Mouse (Mus musculus): ENCODE measurements around the gene Colgalt1. TPM values are rescaled to one million over a fixed set of nuclear protein-coding genes. Genes with fewer than 3 reads are reported as not detected.

The Colgalt1 gene
- total RNA-seq, 2 experiments from 2014 or later, result 88.2 to 88.6 TPM

DNA sequence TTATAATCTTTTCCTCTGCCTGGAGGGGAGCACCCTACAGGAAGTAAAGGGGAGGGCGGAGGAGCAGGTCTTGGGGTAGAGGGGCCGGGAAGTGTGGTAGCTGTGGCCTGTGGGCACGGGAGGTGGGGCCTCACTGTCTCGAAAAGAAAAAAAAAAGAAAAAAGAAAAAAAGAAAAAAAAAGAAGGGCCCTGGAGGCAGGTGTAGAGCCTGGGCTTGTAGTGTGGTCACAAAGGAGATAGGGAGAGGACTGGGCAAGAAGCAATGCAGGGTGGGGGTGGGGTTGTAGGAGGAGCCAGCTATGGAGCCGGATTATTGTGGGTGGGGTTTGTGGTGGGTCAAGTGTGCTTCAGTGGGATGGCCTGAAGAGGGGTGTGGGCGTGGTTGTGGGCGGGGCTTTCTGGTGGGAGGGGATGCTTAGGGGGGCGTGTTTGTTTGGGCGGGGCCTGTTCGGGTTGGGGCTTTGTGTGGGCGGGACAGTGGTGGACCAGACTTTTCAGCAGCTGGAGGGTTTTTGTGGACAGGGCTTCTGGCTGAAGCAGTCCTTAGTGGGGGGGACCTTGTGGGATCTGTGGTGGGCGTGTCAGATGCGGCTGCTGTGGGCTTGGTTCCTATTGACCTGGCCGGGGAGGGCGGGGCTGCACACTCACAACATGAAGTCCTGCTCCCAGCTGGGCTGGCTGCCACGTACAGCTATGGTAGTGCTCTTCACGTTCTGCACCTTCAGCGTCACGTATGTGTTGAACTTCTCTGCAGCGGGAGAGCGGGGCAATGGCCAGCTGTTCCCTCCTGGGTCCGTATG lies 54.7 kb downstream of the Colgalt1 start:
- peak; percentile 75 for DNase-seq
- intact Hi-C loops (cut with DNase I), result loop anchor here (10.0 kb wide), 1 partner anchor 101 kb away; the partner anchor contains the start of genes Nxnl1 and Slc27a1

DNA sequence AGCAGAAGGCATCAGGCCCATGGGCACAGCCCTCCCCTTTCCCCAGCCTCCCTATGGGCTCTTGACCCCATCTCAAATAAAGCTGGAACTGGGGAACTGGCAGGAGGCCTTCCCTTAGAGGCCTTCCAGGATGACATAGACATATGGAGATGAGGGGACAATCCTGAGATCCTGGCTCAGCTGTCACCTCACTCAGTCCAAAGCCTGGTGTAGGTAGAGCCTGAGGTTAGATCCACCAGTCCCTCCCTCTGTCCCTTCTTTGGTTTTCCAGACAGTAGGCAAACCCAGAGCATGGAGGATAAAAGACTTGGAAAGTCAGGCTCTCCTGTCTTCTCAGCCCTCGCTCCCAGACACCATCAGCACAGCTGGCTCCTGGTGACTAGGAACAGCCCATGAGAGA lies 56.1 kb downstream of the Colgalt1 start:
- intact Hi-C loops (cut with DNase I), result loop anchor here (10.0 kb wide), 1 partner anchor 102 kb away; the partner anchor contains the start of genes Nxnl1 and Slc27a1
- DNase-seq, result no peak

DNA sequence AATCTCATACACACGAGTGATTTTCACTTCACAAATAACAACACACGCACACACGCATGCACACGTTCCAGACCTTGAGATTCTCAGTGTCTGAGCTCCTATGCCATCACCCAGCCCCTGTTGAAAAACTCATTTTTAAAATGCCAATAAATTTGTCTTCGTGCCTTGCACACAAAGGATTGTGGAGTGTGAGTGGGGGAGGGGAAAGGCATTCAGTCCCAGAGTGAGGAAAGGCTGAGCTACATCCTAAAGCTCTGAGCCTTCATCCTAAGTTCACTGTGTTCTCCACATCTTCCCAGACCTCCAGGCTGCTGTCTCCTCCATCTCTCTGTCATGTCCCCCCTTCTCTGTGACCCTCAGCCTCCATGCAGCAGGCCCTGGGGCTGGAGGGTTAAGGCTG lies 56.5 kb downstream of the Colgalt1 start:
- no peak for DNase-seq
- intact Hi-C loops (cut with DNase I), result loop anchor here (10.0 kb wide), 1 partner anchor 102 kb away; the partner anchor contains the start of genes Nxnl1 and Slc27a1

DNA sequence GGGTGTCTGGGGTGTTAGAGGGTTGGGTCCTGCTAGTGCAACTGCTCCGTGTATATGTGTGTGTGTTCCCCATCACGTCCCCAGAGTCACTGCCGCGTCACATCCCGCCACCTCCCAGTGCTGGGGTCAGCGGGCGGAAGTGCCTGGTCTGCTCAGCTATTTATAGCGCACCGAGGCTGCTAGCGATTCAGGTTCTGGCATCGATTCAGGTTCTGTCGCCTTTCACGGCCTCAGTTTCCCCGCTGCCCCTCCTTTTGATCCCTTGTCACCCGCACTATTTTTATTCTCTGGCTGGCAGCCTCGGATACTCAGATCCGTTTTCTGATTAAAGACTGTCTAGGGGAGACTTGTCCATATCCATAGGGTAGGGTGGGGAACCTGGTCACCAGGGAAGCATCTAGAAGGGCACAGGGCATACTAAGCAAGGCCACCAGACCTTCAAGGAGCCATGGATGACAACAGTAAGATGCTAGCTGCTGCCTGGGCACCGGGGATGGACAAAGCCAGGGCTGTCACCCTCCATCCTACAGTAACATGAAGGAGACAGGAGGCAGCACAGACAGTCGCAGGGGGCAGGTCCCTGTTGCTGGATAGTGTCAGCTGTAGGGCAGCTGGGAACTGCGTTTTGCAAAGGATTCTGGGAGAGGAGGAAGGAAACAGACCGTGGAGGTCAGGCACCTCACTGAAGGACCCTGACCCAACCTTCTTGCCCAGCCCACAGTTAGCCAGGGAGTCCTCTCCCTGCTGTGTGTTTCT lies 57.6 kb downstream of the Colgalt1 start:
- intact Hi-C loops (cut with DNase I), result loop anchor here (10.0 kb wide), 1 partner anchor 104 kb away; the partner anchor contains the start of genes Nxnl1 and Slc27a1
- no peak for DNase-seq

DNA sequence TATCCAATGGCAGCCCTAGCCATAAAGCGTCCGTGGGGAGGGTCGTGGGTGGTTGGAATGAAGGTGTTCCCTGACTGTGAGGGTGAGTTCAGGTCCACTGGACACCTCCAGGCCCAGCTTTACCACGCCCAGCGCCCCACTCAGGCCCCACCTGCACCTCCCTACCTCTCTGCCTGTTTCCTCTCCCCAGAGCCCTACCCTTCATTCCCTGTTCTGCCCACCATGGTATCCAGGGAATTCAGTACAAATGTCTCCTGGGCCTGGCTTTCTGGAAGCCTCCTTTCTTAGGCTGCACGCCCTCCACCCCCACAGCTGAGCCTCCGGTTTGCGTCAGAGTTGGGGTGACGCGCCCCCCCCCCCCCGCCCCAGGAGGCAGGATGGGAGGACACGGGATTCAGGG lies 59.4 kb downstream of the Colgalt1 start:
- intact Hi-C loops (cut with DNase I), result no loop called here
- DNase-seq, result no peak

DNA sequence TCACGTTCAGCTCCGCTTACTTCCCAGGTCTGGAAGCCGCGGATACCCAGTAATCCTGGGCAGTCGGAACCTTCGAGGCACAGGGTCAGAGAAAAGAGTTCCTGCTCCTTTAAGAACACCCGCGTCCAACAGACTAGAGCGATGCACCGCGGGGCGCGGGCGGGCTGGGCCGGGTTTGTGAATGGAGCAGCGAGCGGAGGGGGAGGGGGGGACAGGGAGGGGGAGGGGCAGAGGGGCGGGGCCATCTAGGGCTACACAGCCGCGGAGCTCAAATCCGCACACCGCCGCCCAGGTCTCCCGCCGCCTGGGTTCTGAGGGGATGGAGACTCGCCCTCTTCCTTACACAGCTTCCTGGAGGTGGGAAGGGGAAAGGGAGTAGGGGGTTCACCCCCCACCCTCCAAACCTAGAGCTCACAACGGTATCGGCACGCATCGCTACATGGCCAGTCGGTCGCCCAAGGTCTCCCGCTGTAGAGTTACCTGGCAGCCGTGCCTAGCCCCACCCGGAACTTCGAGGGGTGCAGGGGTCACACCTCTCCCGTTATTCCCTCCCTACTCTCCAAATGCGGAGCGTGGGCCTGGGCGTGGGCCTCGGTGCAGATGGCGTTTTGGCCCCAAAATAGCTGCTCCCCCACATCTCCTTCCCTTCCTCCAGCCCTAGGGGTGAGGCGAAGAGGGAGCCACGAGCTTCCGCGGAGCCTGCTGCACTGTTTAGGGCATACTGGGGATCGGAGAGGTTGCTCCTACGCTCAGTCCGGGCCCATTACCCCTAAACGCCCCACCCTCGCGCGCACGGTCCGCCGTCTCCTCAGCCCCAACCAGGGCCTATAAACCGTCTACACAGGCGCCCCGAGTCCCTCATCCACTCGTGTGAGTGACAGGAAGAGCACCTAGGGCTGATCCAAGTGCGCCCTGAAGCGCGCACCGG lies 60.1 kb downstream of the Colgalt1 start:
- intact Hi-C loops (cut with DNase I), result no loop called here

DNA sequence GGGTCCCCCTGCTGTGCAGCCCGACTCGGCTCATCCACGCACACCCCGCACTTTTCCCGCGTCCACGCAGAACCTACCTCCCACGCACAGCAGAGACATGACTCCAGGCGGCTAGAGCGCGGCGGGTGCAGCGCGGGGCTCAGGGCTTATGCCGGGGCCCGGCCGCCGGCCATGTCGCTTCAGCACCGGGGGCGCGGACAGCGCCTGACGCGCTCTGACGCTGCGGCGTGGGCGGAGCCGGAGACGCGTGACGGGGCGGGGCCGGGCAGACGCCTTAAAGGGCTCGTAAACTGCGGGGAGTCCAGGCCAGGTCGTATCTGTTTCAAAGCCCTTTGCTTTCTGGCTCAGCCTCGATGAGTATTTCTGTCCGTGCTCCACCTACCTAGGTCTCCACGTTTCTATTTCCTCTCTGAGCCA lies 60.8 kb downstream of the Colgalt1 start, which contains the start of gene Unc13a:
Unc13a (minus strand) TSS at position 209 of the 417 bp plus-strand sequence.
- intact Hi-C loops (cut with DNase I), result no loop called here
- peak; percentile 94 for DNase-seq

More for the DNA sequence above, 60.1 kb downstream of the Colgalt1 start:
- peak; percentile 92 for DNase-seq

DNA sequence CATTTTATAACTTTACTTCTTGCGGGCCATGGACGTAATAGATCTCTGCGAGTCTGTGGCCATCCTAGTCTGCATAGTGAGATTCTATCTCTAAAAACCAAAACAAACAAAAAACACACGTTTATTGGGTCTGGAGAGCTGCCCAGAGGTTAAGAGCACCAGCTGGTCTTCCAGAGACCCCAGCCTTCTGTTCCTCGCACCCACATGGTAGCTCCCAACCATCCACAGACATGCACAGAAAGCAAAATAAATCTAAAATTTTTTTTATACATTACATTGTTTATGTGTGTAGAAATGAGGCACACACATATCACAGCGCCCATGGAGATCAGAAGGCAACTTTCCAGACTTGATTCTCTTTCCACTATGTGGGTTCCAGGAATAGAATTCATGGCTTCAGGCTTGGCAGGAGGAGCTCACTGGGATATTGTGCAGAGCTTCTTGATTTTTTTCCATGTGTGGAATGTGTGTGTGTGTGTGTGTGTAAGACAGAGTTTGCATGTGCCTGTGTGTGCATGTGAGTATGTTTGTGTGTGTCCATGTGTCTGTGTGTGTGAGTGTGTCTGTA lies 61.5 kb downstream of the Colgalt1 start:
- intact Hi-C loops (cut with DNase I), result no loop called here
- no peak for DNase-seq

DNA sequence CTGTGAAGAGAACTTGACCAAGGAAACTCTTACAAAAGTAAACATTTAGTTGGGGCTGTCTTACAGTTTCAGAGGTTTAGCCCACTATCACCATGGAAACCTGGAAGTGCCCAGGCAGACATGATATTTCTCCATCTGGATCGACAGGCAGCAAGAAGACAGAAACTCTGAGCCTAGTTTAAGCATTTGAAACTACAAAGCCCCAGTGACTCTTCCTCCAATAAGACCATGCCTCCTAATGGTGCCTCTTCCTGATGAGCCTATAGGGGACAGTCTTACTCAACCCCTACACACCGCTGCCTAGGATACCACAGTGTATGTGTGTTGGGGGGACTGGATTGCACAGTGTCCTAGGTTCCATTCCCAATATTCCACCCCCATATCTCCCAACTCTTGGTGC lies 63.3 kb downstream of the Colgalt1 start:
- intact Hi-C loops (cut with DNase I), result no loop called here
- no peak for DNase-seq

Small RNA genes within 50 kb of the gene (microRNA-seq; reads per million reads assigned to microRNA genes)
- 20.5 reads per million, percentile 36 among the genes with 10 or more reads in this experiment for gene Mir6769b

Other genes starting within 250 kb of the Colgalt1 start
- gene Use1, start 244.2 kb upstream of the Colgalt1 start, total RNA-seq (2021), result 100 to 1,000 TPM; 116 to 117 TPM
- 10 to 100 TPM; 17.9 to 18.5 TPM for gene Ocel1, start 239.7 kb upstream of the Colgalt1 start, total RNA-seq (2021)
- 10 to 100 TPM; 32.2 to 33.1 TPM for gene Nr2f6, start 229.0 kb upstream of the Colgalt1 start, total RNA-seq (2021)
- gene Ushbp1, start 215.2 kb upstream of the Colgalt1 start, total RNA-seq (2021), result 1 to 10 TPM; 6.5 TPM
- 10 to 100 TPM; 75.8 to 88.0 TPM for gene Babam1, start 214.1 kb upstream of the Colgalt1 start, total RNA-seq (2021)
- 1 to 10 TPM; 2.3 to 3.2 TPM for gene Ankle1, start 205.0 kb upstream of the Colgalt1 start, total RNA-seq (2021)
- 100 to 1,000 TPM; 113 to 121 TPM for gene Abhd8, start 147.3 kb upstream of the Colgalt1 start, total RNA-seq (2021)
- 10 to 100 TPM; 71.3 to 73.7 TPM for gene Mrpl34, start 146.0 kb upstream of the Colgalt1 start, total RNA-seq (2021)
- gene Dda1, start 141.8 kb upstream of the Colgalt1 start, total RNA-seq (2021), result 100 to 1,000 TPM; 135 to 139 TPM
- gene Ano8, start 125.0 kb upstream of the Colgalt1 start, total RNA-seq (2021), result 10 to 100 TPM; 88.0 to 91.9 TPM
- 10 to 100 TPM; 23.0 to 24.1 TPM for gene Gtpbp3, start 122.9 kb upstream of the Colgalt1 start, total RNA-seq (2021)
- 1 to 10 TPM; 6.2 to 7.3 TPM for gene Plvap, start 99.2 kb upstream of the Colgalt1 start, total RNA-seq (2021)
- not detected for gene Ccdc194, start 85.3 kb upstream of the Colgalt1 start, total RNA-seq (2021)
- gene Bst2, start 73.5 kb upstream of the Colgalt1 start, total RNA-seq (2021), result 1 to 10 TPM; 3.0 to 3.5 TPM
- gene Mvb12a, start 68.1 kb upstream of the Colgalt1 start, total RNA-seq (2021), result 10 to 100 TPM; 37.4 to 40.7 TPM
- gene Tmem221, start 52.1 kb upstream of the Colgalt1 start, total RNA-seq (2021), result not detected
- gene Nxnl1, start 44.4 kb upstream of the Colgalt1 start, total RNA-seq (2021), result not detected
- 10 to 100 TPM; 60.5 to 71.1 TPM for gene Slc27a1, start 42.1 kb upstream of the Colgalt1 start, total RNA-seq (2021)
- gene Pgls, start 18.8 kb upstream of the Colgalt1 start, total RNA-seq (2021), result 10 to 100 TPM; 85.7 to 97.3 TPM
- 1 to 10 TPM; 7.9 to 8.0 TPM for gene Fam129c, start 13.3 kb upstream of the Colgalt1 start, total RNA-seq (2021)
- 100 to 1,000 TPM; 204 to 221 TPM for gene Unc13a, start 60.8 kb downstream of the Colgalt1 start, total RNA-seq (2021)
- 1 to 10 TPM; 4.5 to 5.5 TPM for gene Jak3, start 65.3 kb downstream of the Colgalt1 start, total RNA-seq (2021)
- 1 to 10 TPM in 1 of 2 experiments, under 1 TPM in 1; 0.70 to 1.6 TPM for gene Insl3, start 78.2 kb downstream of the Colgalt1 start, total RNA-seq (2021)
- under 1 TPM; 0.22 to 0.36 TPM for gene B3gnt3, start 90.8 kb downstream of the Colgalt1 start, total RNA-seq (2021)
- gene Fcho1, start 114.7 kb downstream of the Colgalt1 start, total RNA-seq (2021), result 100 to 1,000 TPM; 153 to 162 TPM